Mouse (Mus musculus): ENCODE results near the gene Tmem231. TPM values are rescaled to one million over a fixed set of nuclear protein-coding genes. Genes with fewer than 3 reads are reported as not detected.

The Tmem231 gene
- total and polyA plus RNA-seq, 3 experiments: 2.1 to 2.6 (median 2.1) TPM

- H3K79me2 ChIP-seq (replicated peaks; ENCODE audit: control insufficient read depth, insufficient read depth, low read length): no peaks in the 10 kb centered on the region
- no peaks in the 10 kb centered on the region for H3K27me3 ChIP-seq (ENCODE audit: control insufficient read depth, insufficient read depth, low read length)
- H3K36me3 ChIP-seq (ENCODE audit: control insufficient read depth, insufficient read depth, low read length): no peaks in the 10 kb centered on the region
- peak overlapping the region; percentile 53 for H3K9ac ChIP-seq (ENCODE audit: low read depth, low read length)
- H3K4me1 ChIP-seq (ENCODE audit: control insufficient read depth, insufficient read depth, low read length): 0 out of 2 replicates have a peak, but pooled peaks cover 2% of the 10 kb centered on the region
- 0 out of 2 replicates have a peak, but pooled peaks have one; percentile 50 for TF ChIP-seq EP300 (IDR thresholded peaks at IDR 0.05; ENCODE audit: insufficient read depth, low read depth, low read length)
- no peak for TF ChIP-seq POLR2A (IDR thresholded peaks at IDR 0.05; ENCODE audit: insufficient read depth, low read depth, low read length)
- TF ChIP-seq CTCF (IDR thresholded peaks at IDR 0.05): peak; percentile 80
- WGBS: 7% methylated on average over 10 of the region's 10 CpGs
- no peak overlapping the region for H3K27ac ChIP-seq
- 0 out of 2 replicates have a peak overlapping the region, but pooled peaks have one; percentile 33 for H3K4me3 ChIP-seq
- intact Hi-C loops (cut with DNase I): loop anchor here (5.0 kb wide), 1 partner anchor 41 kb away; no protein-coding TSS in a partner anchor
- peak; percentile 48 to 49 for DNase-seq
Observed at GRCm38 (mm10) chr8:111923383-111923804, 10.3 kb downstream of the Tmem231 start.

DNA sequence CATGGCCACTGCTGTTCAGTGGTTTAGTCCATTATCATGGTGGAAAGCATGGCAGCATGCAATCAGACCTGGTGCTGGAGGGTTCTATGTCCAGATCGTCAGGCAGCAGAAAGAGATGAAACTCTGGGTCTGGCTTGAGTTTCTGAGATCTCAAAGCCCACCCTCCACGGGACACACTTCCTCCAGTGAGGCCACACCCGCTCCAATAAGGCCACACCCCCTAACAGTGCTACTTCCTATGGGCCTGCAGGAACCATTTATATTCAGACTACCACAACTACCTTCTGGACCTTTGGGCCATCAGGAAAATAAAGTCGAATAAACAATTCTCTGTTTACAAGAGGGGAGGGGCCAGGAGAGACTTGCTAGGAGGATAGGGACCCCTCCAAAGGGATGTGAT, 12.7 kb downstream of the Tmem231 start:
- H3K9ac ChIP-seq (ENCODE audit: low read depth, low read length): no peak overlapping the region
- no peak for TF ChIP-seq CTCF (IDR thresholded peaks at IDR 0.05)
- no peak for TF ChIP-seq EP300 (IDR thresholded peaks at IDR 0.05; ENCODE audit: insufficient read depth, low read depth, low read length)
- TF ChIP-seq POLR2A (IDR thresholded peaks at IDR 0.05; ENCODE audit: insufficient read depth, low read depth, low read length): no peak
- no peaks in the 10 kb centered on the region for H3K36me3 ChIP-seq (ENCODE audit: control insufficient read depth, insufficient read depth, low read length)
- WGBS: 79% methylated on average over 4 of the region's 4 CpGs
- intact Hi-C loops (cut with DNase I): loop anchor here (5.0 kb wide), 1 partner anchor 39 kb away; no protein-coding TSS in a partner anchor
- H3K4me1 ChIP-seq (ENCODE audit: control insufficient read depth, insufficient read depth, low read length): 0 out of 2 replicates have a peak, but pooled peaks cover 2% of the 10 kb centered on the region
- H3K27me3 ChIP-seq (ENCODE audit: control insufficient read depth, insufficient read depth, low read length): no peaks in the 10 kb centered on the region
- H3K4me3 ChIP-seq: no peak overlapping the region
- H3K27ac ChIP-seq: no peak overlapping the region
- no peak for DNase-seq
- no peaks in the 10 kb centered on the region for H3K79me2 ChIP-seq (replicated peaks; ENCODE audit: control insufficient read depth, insufficient read depth, low read length)

DNA sequence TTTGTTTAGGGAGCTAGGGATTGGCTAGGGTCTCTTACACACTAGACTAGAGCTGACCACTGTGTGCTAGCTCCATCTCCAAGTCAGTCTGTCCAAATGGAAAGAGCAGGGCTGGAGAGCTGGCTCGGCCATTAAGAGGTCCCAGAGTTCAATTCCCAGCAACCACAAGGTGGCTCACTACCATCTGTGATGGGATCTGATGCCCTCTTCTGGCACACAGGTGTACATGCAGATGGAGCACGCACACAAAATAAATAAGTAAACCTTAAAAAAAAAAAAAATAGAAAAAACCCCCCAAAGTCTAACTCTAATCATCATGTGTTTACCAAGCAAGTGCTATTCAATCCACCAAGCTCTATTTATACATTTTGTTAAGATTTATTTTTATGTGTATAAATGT, 14.0 kb downstream of the Tmem231 start:
- no peak overlapping the region for H3K4me3 ChIP-seq
- H3K9ac ChIP-seq (ENCODE audit: low read depth, low read length): no peak overlapping the region
- intact Hi-C loops (cut with DNase I): loop anchor here (5.0 kb wide), 1 partner anchor 37 kb away; no protein-coding TSS in a partner anchor
- no peaks in the 10 kb centered on the region for H3K79me2 ChIP-seq (replicated peaks; ENCODE audit: control insufficient read depth, insufficient read depth, low read length)
- DNase-seq: no peak
- 86% methylated on average over 2 of the region's 2 CpGs for WGBS
- TF ChIP-seq POLR2A (IDR thresholded peaks at IDR 0.05; ENCODE audit: insufficient read depth, low read depth, low read length) (no peak), EP300 (IDR thresholded peaks at IDR 0.05; ENCODE audit: insufficient read depth, low read depth, low read length) (no peak), CTCF (IDR thresholded peaks at IDR 0.05) (peak; percentile 35)
- no peak overlapping the region for H3K27ac ChIP-seq
- no peaks in the 10 kb centered on the region for H3K36me3 ChIP-seq (ENCODE audit: control insufficient read depth, insufficient read depth, low read length)
- H3K4me1 ChIP-seq (ENCODE audit: control insufficient read depth, insufficient read depth, low read length): 0 out of 2 replicates have a peak, but pooled peaks cover 2% of the 10 kb centered on the region
- H3K27me3 ChIP-seq (ENCODE audit: control insufficient read depth, insufficient read depth, low read length): no peaks in the 10 kb centered on the region

DNA sequence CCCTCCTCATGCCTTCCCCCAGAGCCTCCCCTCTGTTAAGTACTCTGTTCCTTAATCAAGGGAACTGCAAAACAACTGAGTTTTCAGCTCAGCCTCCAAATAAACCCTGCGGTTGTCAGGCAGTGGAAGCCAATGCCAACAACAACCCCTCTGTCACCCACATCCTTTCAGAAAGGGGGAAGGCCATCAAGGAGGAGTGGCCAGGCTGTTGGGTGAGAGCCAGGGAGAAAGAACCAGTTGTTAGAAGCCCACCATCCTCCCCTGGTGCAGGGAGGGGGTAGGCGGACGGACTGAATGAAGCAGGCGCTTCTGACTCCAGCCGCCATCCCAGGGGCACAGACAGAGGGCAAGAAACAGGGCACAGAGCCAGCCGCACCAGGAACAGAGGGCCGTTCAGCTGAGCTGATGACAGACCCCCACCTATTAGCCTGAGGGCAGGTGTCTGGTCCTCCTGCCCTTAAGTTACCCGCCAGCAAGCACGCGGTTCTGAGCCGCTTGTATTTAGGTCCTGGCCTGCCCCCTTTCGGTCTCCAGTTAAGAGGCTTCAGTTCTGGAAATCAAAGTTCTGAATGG, 20.7 kb downstream of the Tmem231 start:
- TF ChIP-seq CTCF (IDR thresholded peaks at IDR 0.05) (peak; percentile 46), EP300 (IDR thresholded peaks at IDR 0.05; ENCODE audit: insufficient read depth, low read depth, low read length) (no peak), POLR2A (IDR thresholded peaks at IDR 0.05; ENCODE audit: insufficient read depth, low read depth, low read length) (no peak)
- intact Hi-C loops (cut with DNase I): no loop called here
- H3K27me3 ChIP-seq (ENCODE audit: control insufficient read depth, insufficient read depth, low read length): peaks cover 6% of the 10 kb centered on the region
- no peaks in the 10 kb centered on the region for H3K36me3 ChIP-seq (ENCODE audit: control insufficient read depth, insufficient read depth, low read length)
- H3K27ac ChIP-seq: no peak overlapping the region
- DNase-seq: no peak
- WGBS: 57% methylated on average over 12 of the region's 12 CpGs
- H3K79me2 ChIP-seq (replicated peaks; ENCODE audit: control insufficient read depth, insufficient read depth, low read length): no peaks in the 10 kb centered on the region
- H3K9ac ChIP-seq (ENCODE audit: low read depth, low read length): no peak overlapping the region
- H3K4me3 ChIP-seq: no peak overlapping the region
- no peaks in the 10 kb centered on the region for H3K4me1 ChIP-seq (ENCODE audit: control insufficient read depth, insufficient read depth, low read length)

DNA sequence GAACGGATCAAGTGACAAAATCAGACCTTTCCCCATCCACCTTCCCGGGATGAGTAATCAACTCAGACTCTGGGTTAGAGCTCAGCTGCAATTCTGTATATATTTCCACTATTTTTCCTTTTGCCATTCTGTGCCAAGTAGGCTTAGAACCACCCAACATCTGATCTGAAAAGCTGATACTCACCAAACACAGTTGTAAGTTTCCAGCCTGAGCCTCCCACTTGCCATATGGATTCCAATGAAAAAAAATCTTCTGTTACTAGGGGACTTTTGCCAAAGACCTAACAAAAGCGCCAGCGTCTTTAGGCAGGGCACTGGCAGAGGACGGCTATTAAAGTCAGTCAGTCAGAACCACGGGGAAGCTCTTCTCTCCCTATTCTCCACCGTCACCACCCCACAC, 22.1 kb downstream of the Tmem231 start:
- Histone ChIP-seq H3K27me3 (ENCODE audit: control insufficient read depth, insufficient read depth, low read length) (peaks cover 6% of the 10 kb centered on the region), H3K27ac (no peak overlapping the region), H3K4me1 (ENCODE audit: control insufficient read depth, insufficient read depth, low read length) (no peaks in the 10 kb centered on the region), H3K36me3 (ENCODE audit: control insufficient read depth, insufficient read depth, low read length) (no peaks in the 10 kb centered on the region), H3K4me3 (no peak overlapping the region), H3K9ac (ENCODE audit: low read depth, low read length) (no peak overlapping the region), H3K79me2 (replicated peaks; ENCODE audit: control insufficient read depth, insufficient read depth, low read length) (no peaks in the 10 kb centered on the region)
- no peak for DNase-seq
- no peak for TF ChIP-seq CTCF (IDR thresholded peaks at IDR 0.05)
- TF ChIP-seq EP300 (IDR thresholded peaks at IDR 0.05; ENCODE audit: insufficient read depth, low read depth, low read length): no peak
- TF ChIP-seq POLR2A (IDR thresholded peaks at IDR 0.05; ENCODE audit: insufficient read depth, low read depth, low read length): no peak
- WGBS: 63% methylated on average over 7 of the region's 7 CpGs
- intact Hi-C loops (cut with DNase I): no loop called here
